Mouse (Mus musculus) lung, embryonic 14.5 days (tissue): ENCODE measurements at regions not wholly inside any gene's neighbourhood (a gene's known extent, or its start where the extent isn't known, plus 50 kb on each side); places are given as distances from the start of the nearest gene placed in this dataset.

Experiments
- ATAC-seq: fragments of 200-750 bp; cut with Nextera tagmentation; 2 replicates; pipeline ENCODE4 v1.8.0; 2017; ENCODE audit warnings: mild to moderate bottlenecking, moderate TSS enrichment, moderate library complexity; ENCODE audit not compliant: insufficient read depth
- DNase-seq: peaks from one replicate; pipeline ENCODE4 v3.0.0-alpha.2; 2015
- H3K27ac ChIP-seq: fragments of 300-500 bp; sonication (generic); 2 replicates; pipeline ENCODE4 v1.5.1; 2014; ENCODE audit warnings: low read depth, mild to moderate bottlenecking, moderate library complexity
- H3K27me3 ChIP-seq: fragments of 300-500 bp; sonication (generic); 2 replicates; pipeline ENCODE4 v1.6.1; 2014; ENCODE audit warnings: low read length, control low read depth; ENCODE audit not compliant: insufficient read depth
- H3K36me3 ChIP-seq: fragments of 300-500 bp; sonication (generic); 2 replicates; pipeline ENCODE4 v1.6.1; 2014; ENCODE audit warnings: control low read depth; ENCODE audit not compliant: insufficient read depth
- H3K4me1 ChIP-seq: fragments of 300-500 bp; sonication (generic); 2 replicates; pipeline ENCODE4 v1.6.1; 2014; ENCODE audit warnings: antibody characterized with exemption, control low read depth; ENCODE audit not compliant: insufficient read depth
- H3K4me2 ChIP-seq: fragments of 300-500 bp; sonication (generic); 2 replicates; pipeline ENCODE4 v1.6.1; 2014; ENCODE audit warnings: mild to moderate bottlenecking
- H3K4me3 ChIP-seq: fragments of 300-500 bp; sonication (generic); 2 replicates; pipeline ENCODE4 v1.5.1; 2014; ENCODE audit warnings: low read depth, low read length
- H3K9ac ChIP-seq: fragments of 300-500 bp; sonication (generic); 2 replicates; pipeline ENCODE4 v1.6.1; 2014
- H3K9me3 ChIP-seq: fragments of 300-500 bp; sonication (generic); 2 replicates; pipeline ENCODE4 v1.6.1; 2016; ENCODE audit warnings: low read depth, low read length, control low read depth
- CTCF ChIP-seq: IDR thresholded peaks from 2 replicates; pipeline ENCODE4 v1.5.1; 2016; ENCODE audit warnings: antibody characterized with exemption, low read depth
- WGBS: fragments of 180-500 bp; shearing (Covaris S2); extraction: QIAGEN DNeasy Blood & Tissue Kit; methylation state at CpG from one replicate; pipeline ENCODE4 v1.1.7; 2014; 5-methylcytosine and 5-hydroxymethylcytosine counted together

- 71% methylated on average over 6 of the region's 6 CpGs for WGBS
- Histone ChIP-seq H3K27me3 (no peaks in the 10 kb centered on the region), H3K4me2 (no peak overlapping the region), H3K4me3 (no peak overlapping the region), H3K4me1 (no peaks in the 10 kb centered on the region), H3K9ac (no peak overlapping the region), H3K9me3 (no peaks in the 10 kb centered on the region), H3K36me3 (no peaks in the 10 kb centered on the region), H3K27ac (no peak overlapping the region)
- no peak for TF ChIP-seq CTCF
- DNase-seq (no peak), ATAC-seq (no peak)
Observed at GRCm38 (mm10) chr4:55452546-55452945, 79.7 kb downstream of the Klf4 start.

GRCm38 (mm10) chr4:55451711-55452110 is 80.6 kb downstream of the Klf4 start:
- Histone ChIP-seq H3K9me3 (no peaks in the 10 kb centered on the region), H3K36me3 (no peaks in the 10 kb centered on the region)

GRCm38 (mm10) chr4:55451026-55451425 is 81.2 kb downstream of the Klf4 start:
- H3K4me2 ChIP-seq: no peak overlapping the region
- no peaks in the 10 kb centered on the region for H3K36me3 ChIP-seq
- TF ChIP-seq CTCF: peak; percentile 54
- H3K9me3 ChIP-seq: no peaks in the 10 kb centered on the region
- H3K27ac ChIP-seq: no peak overlapping the region
- no peak overlapping the region for H3K4me3 ChIP-seq
- H3K27me3 ChIP-seq: no peaks in the 10 kb centered on the region
- WGBS: 61% methylated on average over 4 of the region's 4 CpGs
- H3K4me1 ChIP-seq: no peaks in the 10 kb centered on the region
- DNase-seq: peak; percentile 28
- ATAC-seq: no peak
- no peak overlapping the region for H3K9ac ChIP-seq

More at GRCm38 (mm10) chr4:55451711-55452110, 80.6 kb downstream of the Klf4 start:
- Histone ChIP-seq H3K4me1 (no peaks in the 10 kb centered on the region), H3K4me2 (no peak overlapping the region), H3K27me3 (no peaks in the 10 kb centered on the region), H3K27ac (no peak overlapping the region), H3K4me3 (no peak overlapping the region), H3K9ac (no peak overlapping the region)
- DNase-seq: no peak
- 92% methylated on average over 2 of the region's 2 CpGs for WGBS
- ATAC-seq: no peak
- TF ChIP-seq CTCF: no peak

GRCm38 (mm10) chr4:55443489-55443888 is 88.8 kb downstream of the Klf4 start:
- Histone ChIP-seq H3K9ac (no peak overlapping the region), H3K4me3 (no peak overlapping the region), H3K36me3 (no peaks in the 10 kb centered on the region), H3K4me1 (no peaks in the 10 kb centered on the region), H3K4me2 (no peak overlapping the region), H3K27ac (no peak overlapping the region), H3K27me3 (no peaks in the 10 kb centered on the region), H3K9me3 (no peaks in the 10 kb centered on the region)
- ATAC-seq: no peak
- WGBS: 72% methylated on average over 9 of the region's 9 CpGs
- no peak for TF ChIP-seq CTCF
- no peak for DNase-seq

- no peak for TF ChIP-seq CTCF
- 50% methylated on average over 13 of the region's 13 CpGs for WGBS
- ATAC-seq: no peak
- no peak overlapping the region for H3K9ac ChIP-seq
- no peaks in the 10 kb centered on the region for H3K4me1 ChIP-seq
- H3K36me3 ChIP-seq: no peaks in the 10 kb centered on the region
- no peak overlapping the region for H3K4me2 ChIP-seq
- H3K27me3 ChIP-seq: no peaks in the 10 kb centered on the region
- H3K9me3 ChIP-seq: no peaks in the 10 kb centered on the region
- H3K27ac ChIP-seq: no peak overlapping the region
- no peak for DNase-seq
- H3K4me3 ChIP-seq: no peak overlapping the region
Observed at GRCm38 (mm10) chr4:55442098-55442497, 90.2 kb downstream of the Klf4 start.
